In genomic region chr1:93636211-93636897, GRCm38 (mm10) we compare ENCODE assay signal across 8 mouse cellular contexts. TPM values are rescaled to one million over a fixed set of nuclear protein-coding genes. Genes with fewer than 3 reads are reported as not detected.
DNase-seq lines count a peak whose midpoint lies in the region; ATAC-seq and TF ChIP-seq lines count a peak whose summit lies in the region.

No protein-coding gene starts in this region.

- H3K4me2 ChIP-seq in heart, embryonic 16.5 days (ENCODE audit: low read depth, low read length): peak overlapping the region; percentile 91
- peak overlapping the region; percentile 72 for H3K4me2 ChIP-seq in forebrain, embryonic 12.5 days
- H3K4me2 ChIP-seq in liver, postnatal 0 days (ENCODE audit: low read depth, low read length): peak overlapping the region; percentile 78

- H3K9ac ChIP-seq in heart, embryonic 16.5 days (ENCODE audit: low read length): peak overlapping the region; percentile 81
- peak overlapping the region; percentile 55 for H3K9ac ChIP-seq in forebrain, embryonic 12.5 days
- H3K9ac ChIP-seq in liver, postnatal 0 days (replicated peaks): peak overlapping the region; percentile 77

- no peaks in the 10 kb centered on the region for H3K9me3 ChIP-seq in heart, embryonic 16.5 days (replicated peaks; ENCODE audit: control insufficient read depth, low read length)
- H3K9me3 ChIP-seq in forebrain, embryonic 12.5 days: no peaks in the 10 kb centered on the region
- no peaks in the 10 kb centered on the region for H3K9me3 ChIP-seq in liver, postnatal 0 days (ENCODE audit: low read length)

- WGBS in heart, embryonic 16.5 days: 30% methylated on average over 7 of the region's 7 CpGs
- WGBS in forebrain, embryonic 12.5 days: 30% methylated on average over 7 of the region's 7 CpGs
- WGBS in liver, postnatal 0 days (ENCODE audit: insufficient replicate concordance): 28% methylated on average over 7 of the region's 7 CpGs

- TF ChIP-seq EP300 in liver, postnatal 0 days (IDR thresholded peaks at IDR 0.05; ENCODE audit: low read depth): no peak

- H3K27ac ChIP-seq in heart, embryonic 16.5 days (ENCODE audit: low read length): peak overlapping the region; percentile 84
- H3K27ac ChIP-seq in forebrain, embryonic 12.5 days: peak overlapping the region; percentile 85
- peak overlapping the region; percentile 83 for H3K27ac ChIP-seq in liver, postnatal 0 days (ENCODE audit: low read depth)

- H3K4me3 ChIP-seq in heart, embryonic 16.5 days (ENCODE audit: low read length): peak overlapping the region; percentile 93
- H3K4me3 ChIP-seq in forebrain, embryonic 12.5 days (replicated peaks): peak overlapping the region; percentile 94
- H3K4me3 ChIP-seq in liver, postnatal 0 days (ENCODE audit: low read depth, low read length): peak overlapping the region; percentile 89

- H3K4me1 ChIP-seq in heart, embryonic 16.5 days (ENCODE audit: control insufficient read depth, insufficient read depth, low read length): peaks cover 22% of the 10 kb centered on the region
- H3K4me1 ChIP-seq in forebrain, embryonic 12.5 days: peaks cover 26% of the 10 kb centered on the region
- H3K4me1 ChIP-seq in liver, postnatal 0 days (ENCODE audit: insufficient read depth): peaks cover 29% of the 10 kb centered on the region

- peak; percentile 12 for ATAC-seq in heart, embryonic 16.5 days (replicated peaks; ENCODE audit: extremely low read depth, insufficient read depth, low FRiP score)
- ATAC-seq in forebrain, embryonic 12.5 days (ENCODE audit: low FRiP score): peak; percentile 33
- peak; percentile 28 for ATAC-seq in liver, postnatal 0 days

- H3K27me3 ChIP-seq in heart, embryonic 16.5 days (ENCODE audit: control insufficient read depth, insufficient read depth, low read length): no peaks in the 10 kb centered on the region
- H3K27me3 ChIP-seq in forebrain, embryonic 12.5 days: no peaks in the 10 kb centered on the region
- H3K27me3 ChIP-seq in liver, postnatal 0 days (ENCODE audit: insufficient read depth, low read length): no peaks in the 10 kb centered on the region

- TF ChIP-seq CTCF in liver, postnatal 0 days (IDR thresholded peaks at IDR 0.05; ENCODE audit: low read depth): peak; percentile 47

- DNase-seq in heart, adult 8-10 months (ENCODE audit: low spot score): no peak
- peak; percentile 80 for DNase-seq in MN1 (ENCODE audit: low spot score)
- no peak for DNase-seq in liver, postnatal 0 days
- no peak for DNase-seq in yolk sac, embryonic 10.5 days (ENCODE audit: low spot score)
- no peak for DNase-seq in spleen, adult 18-20 months
- no peak for DNase-seq in lung, adult 18-20 months

- H3K36me3 ChIP-seq in heart, embryonic 16.5 days (ENCODE audit: control insufficient read depth, insufficient read depth): 0 out of 2 replicates have a peak, but pooled peaks cover 4% of the 10 kb centered on the region
- peaks cover 6% of the 10 kb centered on the region; the same call in 1 of the 2 replicates for H3K36me3 ChIP-seq in forebrain, embryonic 12.5 days (replicated peaks)
- no peaks in the 10 kb centered on the region; the same call in 1 of the 2 replicates for H3K36me3 ChIP-seq in liver, postnatal 0 days (replicated peaks; ENCODE audit: insufficient read depth, low read length)

RNA-seq across cellular contexts. Expression of gene Stk25, which starts 22.1 kb away (rescaled TPM):
- polyA plus RNA-seq in heart, embryonic 16.5 days (2015; fragmentation: Nextera tagmentation; extraction: Ambion mirVana): 150 and 158 TPM in 2 replicates
- total RNA-seq in heart, adult 8-10 months (2022): 100 to 1,000 TPM in 1 of 4 experiments, 10 to 100 TPM in 3; 83.1 to 100 (median 91.5) TPM
- polyA plus RNA-seq in forebrain, embryonic 12.5 days (2016; fragmentation: Nextera tagmentation; extraction: Ambion mirVana): 202 and 216 TPM in 2 replicates
- polyA plus RNA-seq in liver, postnatal 0 days (2015; fragmentation: Nextera tagmentation; extraction: Ambion mirVana): 39.6 and 41.3 TPM in 2 replicates

RNA-seq across cellular contexts. Expression of gene Bok, which starts 49.1 kb away (rescaled TPM):
- polyA plus RNA-seq in heart, embryonic 16.5 days (2015; fragmentation: Nextera tagmentation; extraction: Ambion mirVana): 41.4 and 46.4 TPM in 2 replicates
- total RNA-seq in heart, adult 8-10 months (2022): 1 to 10 TPM; 2.5 to 3.0 (median 2.6) TPM
- 50.8 and 57.6 TPM in 2 replicates for polyA plus RNA-seq in forebrain, embryonic 12.5 days (2016; fragmentation: Nextera tagmentation; extraction: Ambion mirVana)
- polyA plus RNA-seq in liver, postnatal 0 days (2015; fragmentation: Nextera tagmentation; extraction: Ambion mirVana): 6.8 and 7.2 TPM in 2 replicates
